In genomic region chr10:67538106-67538505, GRCm38 (mm10) we compare ENCODE assay signal across 8 mouse cellular contexts. TPM values are rescaled to one million over a fixed set of nuclear protein-coding genes. Genes with fewer than 3 reads are reported as not detected.
A peak's percentile ranks its signal among the peaks of the same experiment; 100 is the strongest.
DNase-seq lines count a peak whose midpoint lies in the region; ATAC-seq and TF ChIP-seq lines count a peak whose summit lies in the region.

No protein-coding gene starts in this region.

- no peaks in the 10 kb centered on the region for H3K36me3 ChIP-seq in neural tube, embryonic 11.5 days (ENCODE audit: control insufficient read depth, insufficient read depth, low read length)
- no peaks in the 10 kb centered on the region for H3K36me3 ChIP-seq in embryonic facial prominence, embryonic 12.5 days
- H3K36me3 ChIP-seq in hindbrain, embryonic 11.5 days (ENCODE audit: control insufficient read depth, insufficient read depth, low read length): no peaks in the 10 kb centered on the region
- H3K36me3 ChIP-seq in lung, postnatal 0 days (ENCODE audit: insufficient read depth, low read length): no peaks in the 10 kb centered on the region

- no peak for TF ChIP-seq CTCF in lung, postnatal 0 days (IDR thresholded peaks at IDR 0.05)

- peaks cover 20% of the 10 kb centered on the region; the same call in 1 of the 2 replicates for H3K4me1 ChIP-seq in neural tube, embryonic 11.5 days (ENCODE audit: control insufficient read depth, insufficient read depth, low read length)
- H3K4me1 ChIP-seq in embryonic facial prominence, embryonic 12.5 days: peaks cover 31% of the 10 kb centered on the region
- H3K4me1 ChIP-seq in hindbrain, embryonic 11.5 days (replicated peaks; ENCODE audit: control insufficient read depth, insufficient read depth, low read length): peaks cover 16% of the 10 kb centered on the region
- peaks cover 19% of the 10 kb centered on the region for H3K4me1 ChIP-seq in lung, postnatal 0 days (ENCODE audit: insufficient read depth, low read depth, low read length)

- ATAC-seq in neural tube, embryonic 11.5 days (ENCODE audit: insufficient read depth, low FRiP score, low TSS enrichment): no peak
- no peak for ATAC-seq in embryonic facial prominence, embryonic 12.5 days (ENCODE audit: insufficient number of reproducible peaks, insufficient read depth, low FRiP score, low TSS enrichment)
- ATAC-seq in hindbrain, embryonic 11.5 days (ENCODE audit: low FRiP score): no peak
- ATAC-seq in lung, postnatal 0 days: no peak

- DNase-seq in neural tube, embryonic 11.5 days (ENCODE audit: low spot score): peak; percentile 24
- no peak for DNase-seq in neural tube, embryonic 10.5 days (ENCODE audit: extremely low spot score, low spot score)
- DNase-seq in hindbrain, embryonic 11.5 days (ENCODE audit: low spot score): peak; percentile 49
- DNase-seq in lung, postnatal 0 days (ENCODE audit: low spot score): no peak
- peak; percentile 32 for DNase-seq in thymus, postnatal 14 days
- no peak for DNase-seq in layer of hippocampus, postnatal 25 days (ENCODE audit: extremely low spot score in 1 of 2, low spot score in 1 of 2)
- no peak for DNase-seq in layer of hippocampus, postnatal 14 days (ENCODE audit: low spot score in 2 of 2)

- H3K9me3 ChIP-seq in neural tube, embryonic 11.5 days (ENCODE audit: control insufficient read depth, low read length): no peaks in the 10 kb centered on the region
- no peaks in the 10 kb centered on the region for H3K9me3 ChIP-seq in embryonic facial prominence, embryonic 12.5 days
- H3K9me3 ChIP-seq in hindbrain, embryonic 11.5 days (ENCODE audit: control insufficient read depth, low read length): no peaks in the 10 kb centered on the region
- H3K9me3 ChIP-seq in lung, postnatal 0 days (ENCODE audit: low read length): no peaks in the 10 kb centered on the region

- H3K27me3 ChIP-seq in neural tube, embryonic 11.5 days (ENCODE audit: control insufficient read depth, insufficient read depth, low read length): peaks cover 81% of the 10 kb centered on the region
- H3K27me3 ChIP-seq in embryonic facial prominence, embryonic 12.5 days: peaks cover 79% of the 10 kb centered on the region
- peaks cover 72% of the 10 kb centered on the region for H3K27me3 ChIP-seq in hindbrain, embryonic 11.5 days (ENCODE audit: control insufficient read depth, insufficient read depth, low read length)
- peaks cover 60% of the 10 kb centered on the region for H3K27me3 ChIP-seq in lung, postnatal 0 days (replicated peaks; ENCODE audit: insufficient read depth, low read length)

- H3K27ac ChIP-seq in neural tube, embryonic 11.5 days (ENCODE audit: low read depth, low read length): no peak overlapping the region
- H3K27ac ChIP-seq in embryonic facial prominence, embryonic 12.5 days: no peak overlapping the region
- no peak overlapping the region for H3K27ac ChIP-seq in hindbrain, embryonic 11.5 days (ENCODE audit: low read depth, low read length)
- H3K27ac ChIP-seq in lung, postnatal 0 days (ENCODE audit: low read length): no peak overlapping the region

- peak overlapping the region; percentile 93 for H3K4me2 ChIP-seq in neural tube, embryonic 11.5 days (ENCODE audit: low read depth)
- H3K4me2 ChIP-seq in embryonic facial prominence, embryonic 12.5 days (replicated peaks): peak overlapping the region; percentile 98
- peak overlapping the region; percentile 94 for H3K4me2 ChIP-seq in hindbrain, embryonic 11.5 days (replicated peaks; ENCODE audit: low read depth, low read length)
- peak overlapping the region; percentile 93 for H3K4me2 ChIP-seq in lung, postnatal 0 days (replicated peaks; ENCODE audit: low read depth, low read length)

- under 1% methylated on average over 19 of the region's 19 CpGs for WGBS in neural tube, embryonic 11.5 days
- 1% methylated on average over 19 of the region's 19 CpGs for whole genome bisulfite sequencing in embryonic facial prominence, embryonic 12.5 days
- WGBS in hindbrain, embryonic 11.5 days: 2% methylated on average over 19 of the region's 19 CpGs
- 1% methylated on average over 19 of the region's 19 CpGs for WGBS in lung, postnatal 0 days

- no peak overlapping the region for H3K9ac ChIP-seq in neural tube, embryonic 11.5 days (ENCODE audit: low read length)
- no peak overlapping the region for H3K9ac ChIP-seq in embryonic facial prominence, embryonic 12.5 days
- H3K9ac ChIP-seq in hindbrain, embryonic 11.5 days (ENCODE audit: low read depth, low read length): no peak overlapping the region
- no peak overlapping the region for H3K9ac ChIP-seq in lung, postnatal 0 days (replicated peaks; ENCODE audit: low read depth)

- TF ChIP-seq EP300 in lung, postnatal 0 days (IDR thresholded peaks at IDR 0.05): no peak

- peak overlapping the region; percentile 38 for H3K4me3 ChIP-seq in neural tube, embryonic 11.5 days (ENCODE audit: low read depth, low read length)
- peak overlapping the region; percentile 54 for H3K4me3 ChIP-seq in embryonic facial prominence, embryonic 12.5 days
- peak overlapping the region; percentile 52 for H3K4me3 ChIP-seq in hindbrain, embryonic 11.5 days (ENCODE audit: low read depth, low read length)
- peak overlapping the region; percentile 67 for H3K4me3 ChIP-seq in lung, postnatal 0 days (ENCODE audit: low read depth, low read length)

RNA-seq across cellular contexts. Expression of gene Egr2, which starts 2.8 kb away (rescaled TPM):
- 0.76 and 1.1 TPM in 2 replicates for polyA plus RNA-seq in neural tube, embryonic 11.5 days (2014; fragmentation: Nextera tagmentation; extraction: Ambion mirVana)
- 0.46 and 0.65 TPM in 2 replicates for polyA plus RNA-seq in embryonic facial prominence, embryonic 12.5 days (2016; fragmentation: Nextera tagmentation; extraction: Ambion mirVana)
- 1.2 and 1.3 TPM in 2 replicates for polyA plus RNA-seq in hindbrain, embryonic 11.5 days (2014; fragmentation: Nextera tagmentation; extraction: Ambion mirVana)
- 2.1 and 2.6 TPM in 2 replicates for polyA plus RNA-seq in lung, postnatal 0 days (2015; fragmentation: Nextera tagmentation; extraction: Ambion mirVana)
- total RNA-seq in layer of hippocampus, postnatal 25 days (2021): 1 to 10 TPM; 2.2 to 2.3 TPM
- total RNA-seq in layer of hippocampus, postnatal 14 days (2021): 1 to 10 TPM; 2.0 to 2.7 TPM

RNA-seq across cellular contexts. Expression of gene Ado, which starts 10.6 kb away (rescaled TPM):
- polyA plus RNA-seq in neural tube, embryonic 11.5 days (2014; fragmentation: Nextera tagmentation; extraction: Ambion mirVana): 87.2 and 88.8 TPM in 2 replicates
- polyA plus RNA-seq in embryonic facial prominence, embryonic 12.5 days (2016; fragmentation: Nextera tagmentation; extraction: Ambion mirVana): 79.3 and 86.5 TPM in 2 replicates
- 87.4 and 88.3 TPM in 2 replicates for polyA plus RNA-seq in hindbrain, embryonic 11.5 days (2014; fragmentation: Nextera tagmentation; extraction: Ambion mirVana)
- polyA plus RNA-seq in lung, postnatal 0 days (2015; fragmentation: Nextera tagmentation; extraction: Ambion mirVana): 27.9 and 31.8 TPM in 2 replicates
- total RNA-seq in layer of hippocampus, postnatal 25 days (2021): 10 to 100 TPM; 37.2 to 39.9 TPM
- 10 to 100 TPM; 38.0 to 40.9 TPM for total RNA-seq in layer of hippocampus, postnatal 14 days (2021)

Comparison
In these comparisons a context has a peak if more than half of its experiments do, and no peak if none do; other contexts are left out.
1. DNase-seq: peak in neural tube, embryonic 11.5 days (single experiment), hindbrain, embryonic 11.5 days (single experiment) and thymus, postnatal 14 days (single experiment); none in neural tube, embryonic 10.5 days (single experiment), lung, postnatal 0 days (single experiment), layer of hippocampus, postnatal 25 days (0 of 2) and layer of hippocampus, postnatal 14 days (0 of 2).
2. Peak in every context shown above with its lines, with median percentiles within 50 percentile points of each other: H3K4me2 ChIP-seq and H3K4me3 ChIP-seq.